Mouse (Mus musculus): ENCODE data around the gene Slc38a9.
A peak's percentile ranks its signal among the peaks of the same experiment; 100 is the strongest.

The Slc38a9 gene

GRCm38 (mm10) chr13:112770528-112771328 is 110.2 kb downstream of the Slc38a9 start:
- ATAC-seq (ENCODE audit: low TSS enrichment) = peak; percentile 41

GRCm38 (mm10) chr13:112771447-112772208 is 111.1 kb downstream of the Slc38a9 start:
- ATAC-seq (ENCODE audit: low TSS enrichment) = peak; percentile 74

GRCm38 (mm10) chr13:112772252-112772651 is 111.7 kb downstream of the Slc38a9 start:
- no peak for ATAC-seq (ENCODE audit: low TSS enrichment)

- no peak for ATAC-seq (ENCODE audit: low TSS enrichment)
Observed at GRCm38 (mm10) chr13:112772861-112773260, 112.3 kb downstream of the Slc38a9 start.

- ATAC-seq (ENCODE audit: low TSS enrichment) = no peak
Observed at GRCm38 (mm10) chr13:112773991-112774675, 113.6 kb downstream of the Slc38a9 start.

GRCm38 (mm10) chr13:112775856-112776255 is 115.3 kb downstream of the Slc38a9 start:
- ATAC-seq (ENCODE audit: low TSS enrichment) = no peak

GRCm38 (mm10) chr13:112778407-112778806 is 117.9 kb downstream of the Slc38a9 start:
- no peak for ATAC-seq (ENCODE audit: low TSS enrichment)

- ATAC-seq (ENCODE audit: low TSS enrichment) = peak; percentile 65; the same call in 1 of the 2 replicates
Observed at GRCm38 (mm10) chr13:112785305-112785704, 124.8 kb downstream of the Slc38a9 start.

GRCm38 (mm10) chr13:112786142-112786541 is 125.6 kb downstream of the Slc38a9 start:
- no peak for ATAC-seq (ENCODE audit: low TSS enrichment)

GRCm38 (mm10) chr13:112786942-112787533 is 126.5 kb downstream of the Slc38a9 start:
- ATAC-seq (ENCODE audit: low TSS enrichment) = no peak

Measured in frontal cortex, adult (tissue).